Mouse (Mus musculus) thymus, adult 2 months (tissue): ENCODE measurements around the gene Xcl1. TPM values are rescaled to one million over a fixed set of nuclear protein-coding genes. Genes with fewer than 3 reads are reported as not detected.
"Not testable (repeated sequence)": the region's sequence is repeated elsewhere in the genome, so short reads cannot be mapped to it uniquely, and the experiment has no call there.

Experiments
- DNase-seq: peaks from one replicate; pipeline ENCODE4 v3.0.0; 2021
- H3K27ac ChIP-seq: fragments of 200-500 bp; 2 replicates; pipeline ENCODE4 v1.5.1; 2012; ENCODE audit warnings: low read length, control low read depth; ENCODE audit not compliant: control insufficient read depth, insufficient read depth
- H3K27me3 ChIP-seq: fragments of 200-500 bp; 2 replicates; pipeline ENCODE4 v1.6.1; 2012; ENCODE audit warnings: mild to moderate bottlenecking, low read length, moderate library complexity, mixed read lengths; ENCODE audit not compliant: control insufficient read depth, insufficient read depth
- H3K36me3 ChIP-seq: fragments of 200-500 bp; 2 replicates; pipeline ENCODE4 v1.6.1; 2012; ENCODE audit warnings: mild to moderate bottlenecking, low read length, moderate library complexity; ENCODE audit not compliant: control insufficient read depth, insufficient read depth
- H3K4me1 ChIP-seq: fragments of 200-500 bp; replicated peaks from 2 replicates; pipeline ENCODE4 v1.6.1; 2012; ENCODE audit warnings: low read length; ENCODE audit not compliant: control insufficient read depth, insufficient read depth
- H3K4me3 ChIP-seq: fragments of 200-500 bp; 2 replicates; pipeline ENCODE4 v1.5.1; 2012; ENCODE audit warnings: mild to moderate bottlenecking, low read length, control low read depth, moderate library complexity; ENCODE audit not compliant: control insufficient read depth, insufficient read depth
- CTCF ChIP-seq: fragments of 200-500 bp; IDR thresholded peaks from 2 replicates; pipeline ENCODE4 v1.5.1; 2012; ENCODE audit warnings: mild to moderate bottlenecking, control low read depth, low read length, moderate library complexity, borderline replicate concordance; ENCODE audit not compliant: control insufficient read depth, poor library complexity, insufficient read depth; ENCODE audit errors: extremely low read depth
- POLR2A ChIP-seq: fragments of 200-500 bp; IDR thresholded peaks from 2 replicates; pipeline ENCODE4 v1.6.1; 2012; ENCODE audit warnings: mild to moderate bottlenecking, low read length, control low read depth, moderate library complexity; ENCODE audit not compliant: control insufficient read depth, poor library complexity, insufficient read depth; ENCODE audit errors: extremely low read depth
- WGBS: fragments of 180-500 bp; shearing (Covaris S2); methylation state at CpG from one replicate; pipeline ENCODE4 v1.1.7; 2018; 5-methylcytosine and 5-hydroxymethylcytosine counted together
- polyA plus RNA-seq: library from polyadenylated mRNA; depleted of rRNA; stranded (reverse); fragments of >200 nt; gene quantifications from 2 replicates; pipeline ENCODE4 v1.2.3, GENCODE M21; 2012; rRNA removed

The Xcl1 gene
- 1.9 and 2.8 TPM in 2 replicates for polyA plus RNA-seq

DNA sequence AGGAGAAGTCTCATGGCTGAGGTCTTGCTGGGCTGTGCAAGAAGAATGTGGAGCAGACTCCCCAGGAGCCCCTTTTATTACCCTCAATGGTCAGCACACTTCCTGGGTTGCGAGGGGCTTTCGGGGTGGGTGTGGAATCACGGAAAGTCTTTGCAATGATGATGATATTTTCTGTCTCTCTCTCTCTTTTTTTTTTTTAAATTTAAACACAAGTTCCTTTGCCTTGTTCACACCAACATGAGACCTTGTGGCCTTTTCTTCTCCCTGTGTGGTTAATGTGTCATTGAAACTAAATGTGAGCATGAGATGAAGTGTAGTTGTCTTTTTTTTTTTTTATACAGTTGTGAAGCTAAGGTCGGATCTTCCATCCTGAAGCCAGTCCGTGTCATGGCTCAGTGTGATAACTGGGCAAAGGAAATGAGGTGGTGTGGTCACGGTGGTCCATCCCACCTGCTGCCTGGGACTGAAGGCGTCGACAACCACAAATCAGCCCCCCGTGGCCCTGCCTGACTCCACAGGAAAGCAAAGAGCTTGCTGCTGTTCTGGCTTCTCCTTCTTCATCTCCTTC, at the start of gene Xcl1:
TSS of gene Xcl1 (minus strand) at position 51 of the 568 bp plus-strand sequence.
- no peak for TF ChIP-seq CTCF
- no peak for TF ChIP-seq POLR2A
- no peak within 1 kb of the TSS for H3K27ac ChIP-seq
- H3K36me3 ChIP-seq, result no peaks in the 10 kb centered on the region
- H3K27me3 ChIP-seq, result no peaks in the 10 kb centered on the region
- DNase-seq, result no peak
- no peaks in the 10 kb centered on the region for H3K4me1 ChIP-seq
- WGBS, result 19% methylated on average over 9 of the region's 9 CpGs
- no peak within 1 kb of the TSS for H3K4me3 ChIP-seq

DNA sequence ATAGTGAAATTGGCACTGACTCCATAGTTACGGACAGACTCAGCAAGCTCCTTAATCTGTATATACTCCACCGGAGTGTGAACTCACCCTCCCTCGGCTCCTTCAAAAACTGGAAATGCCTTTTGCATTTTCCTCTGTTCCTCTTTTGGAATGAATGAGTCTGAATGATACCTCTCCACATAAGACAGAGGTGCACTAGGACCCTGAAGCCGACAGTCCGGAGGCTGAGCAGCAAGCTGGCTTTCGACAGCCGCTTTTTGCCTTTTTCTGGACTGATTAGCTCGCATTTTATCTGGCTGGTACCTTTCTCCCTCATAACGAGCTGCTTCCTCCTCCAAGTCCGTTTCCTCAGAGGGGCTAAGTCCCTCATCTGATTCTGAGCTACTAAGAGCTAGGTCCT, 49.4 kb upstream of the Xcl1 start:
- H3K27ac ChIP-seq, H3K4me1 ChIP-seq, DNase-seq, H3K36me3 ChIP-seq, H3K27me3 ChIP-seq, H3K4me3 ChIP-seq: not testable (repeated sequence)
- WGBS, result 98% methylated on average over 10 of the region's 10 CpGs

DNA sequence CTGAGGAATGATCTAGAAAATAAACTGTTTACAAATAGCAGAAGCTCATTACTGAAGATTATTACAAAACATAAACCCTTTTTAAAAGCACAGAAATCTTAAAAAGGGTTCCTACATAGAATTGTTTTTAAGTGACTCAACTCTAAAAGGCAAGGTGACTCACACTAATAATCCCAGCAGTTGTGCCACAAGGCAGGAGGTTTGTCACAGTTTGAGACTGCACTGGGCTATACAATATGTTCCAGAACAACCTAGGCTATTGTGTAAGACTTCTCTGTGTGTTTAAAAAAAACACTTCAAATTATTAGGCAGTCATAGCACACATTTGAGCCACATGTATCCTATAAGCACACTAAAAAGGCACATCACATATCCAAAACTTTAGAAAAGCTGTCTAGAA, 42.0 kb upstream of the Xcl1 start:
- no peak for DNase-seq
- no peak overlapping the region for H3K27ac ChIP-seq
- no peak overlapping the region for H3K4me3 ChIP-seq
- no peaks in the 10 kb centered on the region for H3K36me3 ChIP-seq
- TF ChIP-seq CTCF (no peak), POLR2A (no peak)
- peaks cover 2% of the 10 kb centered on the region; the same call in 1 of the 2 replicates for H3K4me1 ChIP-seq
- H3K27me3 ChIP-seq, result no peaks in the 10 kb centered on the region

DNA sequence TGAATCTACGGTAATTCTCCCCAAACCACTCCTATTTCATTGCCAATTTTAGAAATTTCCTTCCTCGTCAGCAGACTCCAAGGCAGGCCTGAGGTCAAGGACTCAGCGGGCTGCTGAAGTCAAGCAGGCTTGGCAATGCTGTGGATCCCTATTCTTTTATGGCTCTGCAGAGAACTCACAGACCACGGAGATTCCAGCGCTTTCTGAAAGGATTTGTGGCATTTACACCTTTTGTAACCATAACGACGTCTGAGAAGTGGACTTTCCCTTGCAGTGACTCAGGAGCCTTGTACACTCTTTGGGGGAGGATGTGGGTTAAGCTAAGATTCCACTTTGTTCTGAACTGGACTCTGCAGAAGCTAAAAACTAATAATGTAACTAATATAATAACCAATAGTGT, 40.4 kb upstream of the Xcl1 start:
- Histone ChIP-seq H3K27ac (no peak overlapping the region), H3K4me3 (no peak overlapping the region), H3K36me3 (no peaks in the 10 kb centered on the region), H3K27me3 (no peaks in the 10 kb centered on the region), H3K4me1 (peaks cover 2% of the 10 kb centered on the region; the same call in 1 of the 2 replicates)
- no peak for DNase-seq
- TF ChIP-seq POLR2A, result no peak
- no peak for TF ChIP-seq CTCF
- WGBS, result 56% methylated on average over 7 of the region's 7 CpGs

DNA sequence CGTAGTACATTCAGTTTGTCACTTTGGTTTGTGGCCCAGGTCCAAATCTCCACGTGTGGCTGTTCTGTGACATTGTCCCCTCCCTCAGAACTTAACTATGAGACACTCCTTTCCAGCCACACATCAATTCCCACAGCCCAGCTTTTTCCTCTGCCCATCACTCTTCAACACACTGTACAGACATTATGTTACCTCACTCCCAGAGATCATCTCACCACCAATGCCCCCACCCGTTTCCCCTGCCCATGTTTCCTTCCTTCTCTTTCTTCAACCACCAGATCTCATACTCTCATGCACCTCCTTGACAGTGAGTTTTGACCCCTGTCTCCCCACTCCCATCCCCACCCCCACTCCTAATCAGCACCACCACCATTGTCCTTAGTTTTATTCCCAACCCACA, 39.9 kb upstream of the Xcl1 start:
- 45% methylated on average over 3 of the region's 3 CpGs for WGBS
- DNase-seq, result no peak
- no peaks in the 10 kb centered on the region for H3K27me3 ChIP-seq

DNA sequence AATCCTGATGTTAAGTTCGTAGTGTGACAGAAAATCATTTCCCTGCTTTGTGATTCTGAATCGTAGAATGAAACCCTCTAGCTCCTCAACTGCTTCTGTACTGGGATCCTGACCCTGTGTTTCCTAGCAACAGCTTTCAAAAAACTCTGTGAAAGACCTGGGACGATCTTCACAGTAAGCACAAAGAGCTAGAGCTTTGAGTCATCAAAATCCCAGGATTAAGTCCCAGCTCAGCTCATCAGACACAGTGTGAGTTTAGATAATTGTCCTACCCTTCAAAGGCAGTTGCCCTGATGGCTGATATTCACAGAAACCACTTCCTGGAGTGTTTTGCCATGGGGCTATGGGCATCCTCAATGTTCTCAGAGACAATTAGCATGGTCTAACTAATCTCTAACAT, 38.5 kb upstream of the Xcl1 start:
- WGBS, result 48% methylated on average over 3 of the region's 3 CpGs
- Histone ChIP-seq H3K4me3 (no peak overlapping the region), H3K36me3 (no peaks in the 10 kb centered on the region), H3K27ac (no peak overlapping the region), H3K4me1 (peaks cover 2% of the 10 kb centered on the region; the same call in 1 of the 2 replicates), H3K27me3 (no peaks in the 10 kb centered on the region)
- DNase-seq, result no peak
- TF ChIP-seq CTCF (no peak), POLR2A (no peak)

More for the DNA sequence above, 39.9 kb upstream of the Xcl1 start:
- Histone ChIP-seq H3K4me3 (no peak overlapping the region), H3K27ac (no peak overlapping the region), H3K36me3 (no peaks in the 10 kb centered on the region), H3K4me1 (peaks cover 2% of the 10 kb centered on the region; the same call in 1 of the 2 replicates)
- TF ChIP-seq CTCF (no peak), POLR2A (no peak)

DNA sequence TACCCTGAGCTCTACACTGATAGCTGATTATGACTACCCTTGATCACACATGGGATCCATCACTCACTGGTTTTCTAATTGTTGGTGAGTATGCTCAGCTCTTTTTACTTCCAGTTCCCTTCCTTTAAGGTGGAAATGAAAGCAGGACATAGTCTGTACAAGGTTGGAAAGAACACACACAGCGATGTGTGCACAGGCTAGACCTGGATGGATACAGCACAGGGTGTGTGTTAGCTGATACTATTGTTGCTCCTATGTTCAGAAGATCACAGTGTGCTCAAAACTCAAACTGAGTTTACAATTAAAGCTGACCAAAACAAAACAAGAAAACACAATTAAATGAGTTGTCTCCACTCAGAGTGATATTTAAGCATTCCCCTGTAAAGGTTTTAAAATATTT, 38.0 kb upstream of the Xcl1 start:
- H3K27me3 ChIP-seq, result no peaks in the 10 kb centered on the region
- WGBS, result 94% methylated on average over 1 of the region's 1 CpGs
- no peak for DNase-seq
- TF ChIP-seq CTCF (no peak), POLR2A (no peak)
- H3K4me3 ChIP-seq, result no peak overlapping the region
- H3K4me1 ChIP-seq, result peaks cover 2% of the 10 kb centered on the region; the same call in 1 of the 2 replicates
- H3K27ac ChIP-seq, result no peak overlapping the region
- H3K36me3 ChIP-seq, result no peaks in the 10 kb centered on the region
